Mouse (Mus musculus): ENCODE results near the gene Sh2b1.

DNA sequence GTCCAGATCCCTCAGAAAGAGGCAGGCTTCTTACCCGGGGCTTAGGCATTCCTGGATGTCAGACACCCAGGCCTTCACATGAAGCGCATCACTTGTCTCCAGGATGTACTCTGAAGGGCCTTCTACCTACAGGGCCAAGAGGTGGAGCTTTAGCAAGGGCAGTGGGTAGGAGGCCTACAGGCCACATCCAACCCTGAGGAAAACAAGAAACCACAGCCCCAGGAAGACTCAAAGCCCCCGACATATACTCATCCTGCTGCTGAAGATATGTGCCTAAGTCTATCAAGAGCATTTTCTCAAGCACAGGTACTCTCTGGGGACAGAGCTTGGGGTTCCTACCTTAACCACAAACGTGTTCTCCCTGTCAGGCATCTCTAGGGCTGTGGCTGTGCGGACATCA, 3.9 kb downstream of the Sh2b1 start:
- TF ChIP-seq CTCF (IDR thresholded peaks at IDR 0.05; ENCODE audit: low read depth) = no peak
- TF ChIP-seq EP300 (IDR thresholded peaks at IDR 0.05; ENCODE audit: low read depth) = no peak
